ENCODE assay signal across 15 mouse cellular contexts in genomic region chr7:99159446-99159845, GRCm38 (mm10). TPM values are rescaled to one million over a fixed set of nuclear protein-coding genes. Genes with fewer than 3 reads are reported as not detected.
DNase-seq lines count a peak whose midpoint lies in the region; TF ChIP-seq lines count a peak whose summit lies in the region.
"Had no signal": no experiment of that assay in that cellular context is flagged by ENCODE, and none has a peak within 500 bp of the region (broad histone marks: within the 10 kb centered on the region; RNA-seq: fewer than 3 reads in every experiment).

No protein-coding gene starts in this region.

- H3K36me3 ChIP-seq in liver, adult 2 months (ENCODE audit: control insufficient read depth, insufficient read depth, low read length): peaks cover 30% of the 10 kb centered on the region
- H3K36me3 ChIP-seq: hindbrain, embryonic 12.5 days had no signal

- TF ChIP-seq CTCF in liver, adult 2 months (IDR thresholded peaks at IDR 0.05; ENCODE audit: low read depth, low read length): no peak

- peaks cover 73% of the 10 kb centered on the region for H3K4me1 ChIP-seq in liver, adult 2 months (ENCODE audit: control insufficient read depth, insufficient read depth, low read length)

- peak overlapping the region; percentile 96 for H3K27ac ChIP-seq in liver, adult 2 months (replicated peaks; ENCODE audit: insufficient read depth, low read depth, low read length)
- H3K27ac ChIP-seq: embryonic facial prominence, embryonic 13.5 days; hindbrain, embryonic 12.5 days had no signal

- no peak overlapping the region for H3K4me3 ChIP-seq in liver, adult 2 months (ENCODE audit: insufficient read depth, low read depth, low read length)
- H3K4me3 ChIP-seq: embryonic facial prominence, embryonic 13.5 days; hindbrain, embryonic 12.5 days had no signal

- intact Hi-C loops in heart, postnatal 25 days (cut with DNase I): no loop called here
- intact Hi-C loops in heart, postnatal 10 days (cut with DNase I): no loop called here

- TF ChIP-seq POLR2A in liver, adult 2 months (IDR thresholded peaks at IDR 0.05; ENCODE audit: extremely low read depth, insufficient read depth, low read length): no peak

- DNase-seq in heart, adult 18-20 months: peak; percentile 59 to 71
- DNase-seq in heart, postnatal 25 days (ENCODE audit: low spot score): no peak
- peak; percentile 86 for DNase-seq in liver, adult 2 months (ENCODE audit: extremely low read depth, low read depth, low spot score)
- DNase-seq in liver: no peak
- peak; percentile 71 to 74 for DNase-seq in heart, postnatal 10 days
- no peak for DNase-seq in spleen, postnatal 10 days (ENCODE audit: low spot score in 2 of 2)
- DNase-seq: adrenal gland, adult 2 months; adrenal gland, postnatal 25 days; cerebellum, adult 18-20 months; cerebellum, adult 9-11 months; cerebellum, postnatal 36 days; gastrocnemius, postnatal 36 days; kidney, adult 18-20 months had no signal

- no peaks in the 10 kb centered on the region for H3K79me2 ChIP-seq in liver, adult 2 months (ENCODE audit: control insufficient read depth, insufficient read depth, low read length)

- H3K27me3 ChIP-seq in liver, adult 2 months (ENCODE audit: control insufficient read depth, insufficient read depth, low read length): no peaks in the 10 kb centered on the region
- H3K27me3 ChIP-seq: embryonic facial prominence, embryonic 13.5 days; hindbrain, embryonic 12.5 days had no signal

- 31% methylated on average over 2 of the region's 2 CpGs for WGBS in liver, adult 2 months

- peak overlapping the region; percentile 53 for H3K9ac ChIP-seq in liver, adult 2 months (ENCODE audit: low read depth, low read length)
- H3K9ac ChIP-seq: embryonic facial prominence, embryonic 13.5 days; hindbrain, embryonic 12.5 days had no signal

RNA-seq across cellular contexts. Expression of gene Uvrag, which starts 18.5 kb away (rescaled TPM):
- 10 to 100 TPM; 17.4 to 19.9 TPM for total RNA-seq in heart, adult 18-20 months (2021)
- total RNA-seq in heart, postnatal 25 days (2021): 10 to 100 TPM; 24.9 to 26.3 TPM
- total RNA-seq in liver, adult 2 months (2014; rRNA removed): 18.3 and 19.9 TPM in 2 replicates
- polyA plus RNA-seq in liver, adult 2 months (2012; rRNA removed): 11.4 and 12.2 TPM in 2 replicates
- total RNA-seq in heart, postnatal 10 days (2021): 10 to 100 TPM; 34.6 to 35.0 TPM

RNA-seq across cellular contexts. Expression of gene Dgat2, which starts 23.1 kb away (rescaled TPM):
- total RNA-seq in heart, adult 18-20 months (2021): 100 to 1,000 TPM; 343 to 377 TPM
- total RNA-seq in heart, postnatal 25 days (2021): 100 to 1,000 TPM; 272 to 339 TPM
- total RNA-seq in liver, adult 2 months (2014; rRNA removed): 464 and 499 TPM in 2 replicates
- 610 and 703 TPM in 2 replicates for polyA plus RNA-seq in liver, adult 2 months (2012; rRNA removed)
- total RNA-seq in heart, postnatal 10 days (2021): 100 to 1,000 TPM; 154 to 202 TPM

Comparison
In these comparisons a context has a peak if more than half of its experiments do, and no peak if none do; other contexts are left out.
1. DNase-seq: peak in heart, adult 18-20 months (2 of 2), liver, adult 2 months (single experiment) and heart, postnatal 10 days (2 of 2); none in heart, postnatal 25 days (single experiment), liver (single experiment) and spleen, postnatal 10 days (0 of 2).